Mouse (Mus musculus): ENCODE measurements around the gene Slbp.

Gene Slbp

DNA sequence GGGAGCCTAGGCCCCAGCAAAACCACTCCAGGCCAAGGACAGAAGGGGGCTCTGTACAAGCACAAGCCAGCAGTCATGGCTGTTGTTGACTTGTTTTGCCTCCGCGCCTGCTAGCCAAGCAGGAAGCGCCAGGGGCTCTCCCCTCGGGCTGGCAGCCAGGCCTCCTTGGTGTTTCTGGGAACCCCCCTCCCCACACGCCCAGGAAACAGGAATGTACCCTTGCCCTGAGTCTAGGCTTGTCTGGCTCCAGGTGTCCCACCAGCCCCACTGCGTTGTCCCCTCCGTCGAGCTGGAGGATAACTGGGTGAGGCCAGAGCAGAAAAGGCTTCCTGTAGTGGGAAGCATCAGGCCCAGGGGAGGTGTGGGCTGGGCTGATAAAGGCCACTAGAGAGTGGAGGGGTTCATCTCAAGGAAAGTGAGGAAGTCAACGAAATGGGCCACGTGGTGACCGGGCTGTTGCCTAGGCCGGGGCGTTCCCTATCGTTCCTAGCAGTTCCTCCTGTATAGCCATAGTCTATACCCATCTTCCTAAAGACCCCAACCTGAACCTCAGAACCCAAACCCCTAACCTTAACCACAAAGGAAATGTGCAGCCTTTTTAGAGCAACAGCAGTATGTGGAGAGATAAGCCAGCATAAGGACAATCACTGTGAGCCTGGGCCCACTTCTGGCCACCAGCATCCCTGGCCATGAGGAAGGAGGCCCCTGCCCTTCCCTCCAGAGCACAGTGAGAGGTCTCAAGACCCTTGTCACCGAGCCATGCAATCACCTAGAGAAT lies 29.4 kb upstream of the Slbp start:
- DNase-seq (ENCODE audit: low read depth, low spot score), result peak; percentile 48

GRCm38 (mm10) chr5:33681044-33681443 lies 28.7 kb upstream of the Slbp start:
- DNase-seq (ENCODE audit: low read depth, low spot score), result peak; percentile 18

GRCm38 (mm10) chr5:33678244-33678643 lies 25.9 kb upstream of the Slbp start:
- DNase-seq (ENCODE audit: low read depth, low spot score), result no peak

DNA sequence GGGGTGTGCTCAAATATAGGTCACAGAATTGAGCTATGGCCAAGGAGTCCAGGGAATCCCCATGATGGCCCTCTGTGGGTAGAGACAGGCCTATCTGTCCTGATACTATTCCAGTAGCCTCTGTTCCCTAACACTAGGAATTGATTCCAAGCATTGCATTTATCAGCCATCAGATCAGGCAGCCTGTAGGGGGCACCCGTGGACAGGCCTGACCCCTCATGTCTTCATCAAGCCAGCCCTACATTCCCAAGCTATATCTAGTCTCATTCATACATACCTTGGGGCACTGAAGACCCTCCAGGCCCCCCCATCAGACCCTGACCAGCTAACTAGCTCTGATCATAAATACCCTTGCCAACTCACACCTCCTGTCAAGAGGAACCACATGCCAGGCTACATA lies 23.6 kb upstream of the Slbp start:
- DNase-seq (ENCODE audit: low read depth, low spot score), result peak; percentile 54

DNA sequence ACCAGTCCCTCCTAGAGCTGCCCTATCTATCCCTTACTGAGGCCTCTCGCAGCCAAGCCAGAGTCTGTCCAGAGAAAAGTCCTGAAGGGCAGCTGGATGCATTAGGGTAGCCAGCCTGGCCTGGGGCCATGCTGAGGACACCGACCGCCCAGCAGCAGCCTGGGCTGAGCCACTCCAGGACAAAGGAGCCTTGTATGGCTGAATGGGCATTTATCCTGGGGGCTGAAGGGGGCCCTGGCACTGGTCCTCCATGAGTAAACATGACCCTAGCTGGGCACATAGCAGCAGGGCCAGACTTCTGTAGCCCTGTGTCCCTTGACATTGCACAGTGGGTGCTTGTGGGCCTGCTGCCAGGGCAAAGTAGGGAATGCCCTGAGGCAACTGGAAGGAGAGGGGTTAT lies 22.1 kb upstream of the Slbp start:
- no peak for DNase-seq (ENCODE audit: low read depth, low spot score)

DNA sequence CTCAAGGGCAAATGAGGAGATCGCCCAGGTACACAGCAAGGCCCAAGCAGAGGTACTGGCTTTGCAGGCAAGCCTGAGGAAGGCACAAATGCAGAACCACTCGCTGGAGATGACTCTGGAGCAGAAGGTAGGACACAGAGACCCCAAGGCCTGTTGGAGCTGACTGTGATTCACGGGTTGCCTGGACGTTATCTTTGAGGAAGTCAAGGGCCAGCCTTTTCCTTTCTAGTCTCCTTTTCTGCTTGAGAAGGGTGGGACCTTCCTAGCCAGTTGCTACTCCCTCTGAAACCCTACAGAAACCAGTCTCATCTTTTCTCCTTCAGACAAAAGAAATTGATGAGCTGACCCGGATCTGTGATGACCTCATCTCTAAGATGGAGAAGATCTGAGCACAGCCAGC lies 19.3 kb upstream of the Slbp start:
- DNase-seq (ENCODE audit: low read depth, low spot score), result no peak

GRCm38 (mm10) chr5:33668223-33668622 lies 15.8 kb upstream of the Slbp start:
- peak; percentile 75 for DNase-seq (ENCODE audit: low read depth, low spot score)

DNA sequence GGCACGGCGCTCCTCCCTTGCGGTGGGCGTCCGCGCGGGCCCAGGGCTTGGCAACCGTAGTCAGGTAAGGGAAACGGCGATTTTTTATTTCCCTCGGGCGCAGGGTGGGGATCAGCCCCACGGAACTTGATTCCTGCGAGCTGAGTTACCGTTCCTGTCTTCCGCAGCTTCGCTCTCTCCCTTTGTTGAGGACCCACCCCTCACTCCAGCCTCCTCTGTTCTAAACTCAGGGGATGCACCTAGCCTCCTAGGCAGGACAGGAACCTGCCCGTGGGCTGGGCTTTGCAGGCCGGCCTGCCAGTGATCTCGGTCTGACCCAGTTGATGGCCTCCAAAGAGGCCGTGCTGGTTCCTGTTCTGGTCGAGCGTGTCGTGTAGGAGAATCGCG lies 6.3 kb upstream of the Slbp start:
- no peak for DNase-seq (ENCODE audit: low read depth, low spot score)

DNA sequence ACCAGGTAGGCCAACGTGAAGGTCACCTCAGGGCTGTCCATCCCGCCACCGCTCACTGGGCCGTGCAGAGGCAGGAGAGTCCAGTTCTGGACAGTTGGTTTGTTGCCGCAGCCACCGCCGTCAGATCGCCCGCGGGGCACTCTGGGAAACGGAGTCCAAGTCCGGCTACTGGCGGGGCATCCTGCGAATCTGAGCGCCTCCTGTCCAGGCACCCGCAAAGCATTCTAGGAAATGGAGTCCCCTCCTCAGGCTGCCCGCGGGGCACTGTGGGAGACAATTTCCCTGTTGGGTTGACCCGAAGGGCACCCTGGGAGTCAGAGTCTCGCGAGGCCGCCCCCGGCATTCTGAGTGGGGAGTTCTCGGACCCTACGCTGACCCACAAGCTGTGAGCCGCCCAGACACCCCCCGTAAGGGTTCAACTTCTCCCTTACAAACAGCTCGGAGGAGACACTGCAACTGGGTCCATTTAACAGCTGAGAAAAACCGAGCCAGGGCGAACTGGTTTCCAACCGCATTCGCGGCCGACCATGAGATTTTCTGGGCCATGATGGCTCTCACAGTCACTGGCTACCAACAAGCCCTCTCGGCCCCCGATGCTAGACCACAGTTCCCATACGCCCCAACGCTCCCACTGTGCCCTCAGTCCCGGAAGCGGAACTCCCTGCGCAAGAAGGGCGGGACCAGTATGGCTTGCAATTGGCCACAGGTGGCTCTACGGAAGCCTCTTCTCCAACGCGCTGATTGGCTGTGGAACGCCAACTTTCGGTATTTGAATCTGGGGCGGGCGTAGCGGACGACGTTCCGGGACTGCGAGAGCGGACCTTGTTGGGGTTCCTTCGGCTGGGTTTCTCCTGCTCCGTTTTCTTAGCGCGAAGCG lies 5.7 kb upstream of the Slbp start, which contains the start of the genes Tacc3 and Tmem129:
TSS of gene Tacc3 (plus strand) at position 342 of the 877 bp plus-strand sequence.
TSS of gene Tmem129 (minus strand) at position 630 of the 877 bp plus-strand sequence.
- DNase-seq (ENCODE audit: low read depth, low spot score), result peak; percentile 98

DNA sequence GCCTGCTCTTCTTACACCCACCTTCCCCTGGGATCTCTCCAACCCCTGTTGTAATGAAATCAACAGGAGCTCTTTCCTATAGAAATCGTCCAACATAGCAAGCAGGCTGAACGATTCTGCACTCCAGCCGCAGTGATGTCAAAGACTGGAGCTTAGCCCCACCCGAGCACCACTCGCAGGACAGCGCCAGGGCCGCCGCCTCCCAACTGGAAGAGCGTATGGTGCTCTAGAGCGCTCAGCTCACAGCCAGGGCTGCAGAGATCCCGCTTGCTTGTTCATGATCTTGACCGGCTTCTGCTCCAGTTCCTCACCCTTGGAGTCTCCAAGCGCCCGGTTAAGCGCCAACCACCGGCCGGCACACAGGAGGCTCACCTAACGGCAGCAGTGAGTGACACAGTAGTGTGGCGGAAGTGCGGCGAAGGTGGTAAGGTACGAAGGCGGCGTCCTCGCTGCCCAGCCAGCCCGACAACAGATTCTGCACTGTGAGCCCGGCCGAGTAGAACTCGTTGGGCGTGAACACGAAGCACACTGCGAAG lies 4.9 kb upstream of the Slbp start:
- peak; percentile 84 for DNase-seq (ENCODE audit: low read depth, low spot score)

GRCm38 (mm10) chr5:33656739-33657138 lies 4.4 kb upstream of the Slbp start:
- DNase-seq (ENCODE audit: low read depth, low spot score), result no peak

GRCm38 (mm10) chr5:33655251-33655840 lies 3.0 kb upstream of the Slbp start:
- DNase-seq (ENCODE audit: low read depth, low spot score), result no peak

GRCm38 (mm10) chr5:33654424-33654823 lies 2.0 kb upstream of the Slbp start:
- no peak for DNase-seq (ENCODE audit: low read depth, low spot score)

GRCm38 (mm10) chr5:33652783-33653173 lies 404 bp upstream of the Slbp start:
- no peak for DNase-seq (ENCODE audit: low read depth, low spot score)

DNA sequence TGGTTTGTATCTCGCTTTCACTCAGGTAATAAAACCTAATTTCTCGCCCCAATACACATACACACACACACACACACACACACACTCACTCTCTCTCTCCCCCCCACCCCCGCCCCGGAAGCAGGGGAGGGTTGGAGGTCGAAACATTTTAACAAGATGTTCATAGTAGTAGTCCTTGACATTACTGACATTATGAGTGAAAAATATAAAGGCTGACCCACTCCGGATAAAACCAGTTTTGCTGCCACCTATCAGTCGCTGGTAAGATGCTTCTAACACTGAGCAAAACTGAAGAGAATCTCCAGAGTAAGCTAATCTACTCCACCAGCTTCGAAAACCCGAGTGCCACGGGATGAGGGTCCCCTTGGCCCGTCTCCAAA lies 843 bp downstream of the Slbp start:
- DNase-seq (ENCODE audit: low read depth, low spot score), result peak; percentile 59

DNA sequence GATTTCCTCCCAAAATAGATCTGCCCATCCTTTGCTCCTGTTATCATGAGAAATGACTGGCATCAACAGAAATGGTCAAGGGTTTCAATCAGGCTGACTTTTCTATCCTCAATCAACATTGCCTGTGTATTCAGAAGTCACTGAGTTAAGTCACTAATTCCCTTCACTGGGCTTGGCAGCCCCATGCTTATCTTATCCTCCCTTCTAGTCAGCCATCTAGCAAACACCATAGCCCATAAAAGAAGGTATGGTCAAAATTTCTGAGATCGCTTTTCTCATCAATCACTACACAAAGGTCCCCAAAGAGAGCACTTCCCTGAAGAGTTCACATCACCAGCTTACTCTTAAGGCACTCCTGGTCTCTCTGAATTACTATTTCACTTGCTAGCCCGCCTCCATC lies 1.4 kb downstream of the Slbp start:
- DNase-seq (ENCODE audit: low read depth, low spot score), result no peak

DNA sequence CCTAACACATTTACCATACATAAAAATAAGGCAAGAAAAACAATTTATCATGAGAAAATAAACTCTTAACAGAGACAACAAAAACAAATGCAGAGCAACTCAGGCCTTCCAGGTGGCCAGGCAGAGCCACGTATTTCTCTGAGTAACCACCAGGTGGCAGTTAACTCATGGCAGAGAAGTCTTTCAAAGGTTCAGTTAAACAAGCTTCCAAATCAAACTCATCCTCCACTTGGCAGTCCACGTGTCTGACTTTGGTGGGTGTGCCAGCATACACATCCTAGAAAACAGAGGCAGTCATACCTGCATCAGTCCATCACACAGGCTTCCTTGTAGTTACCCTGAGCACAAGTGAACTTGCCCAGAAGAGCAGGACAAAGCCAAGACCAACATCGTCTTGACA lies 11.7 kb downstream of the Slbp start:
- DNase-seq (ENCODE audit: low read depth, low spot score), result peak; percentile 74

- DNase-seq (ENCODE audit: low read depth, low spot score), result no peak
Measured at GRCm38 (mm10) chr5:33638826-33639225, 13.5 kb downstream of the Slbp start.

GRCm38 (mm10) chr5:33637606-33638350 lies 14.6 kb downstream of the Slbp start:
- DNase-seq (ENCODE audit: low read depth, low spot score), result no peak

GRCm38 (mm10) chr5:33635361-33635760 lies 17.0 kb downstream of the Slbp start:
- DNase-seq (ENCODE audit: low read depth, low spot score), result no peak

- DNase-seq (ENCODE audit: low read depth, low spot score), result no peak
Measured at GRCm38 (mm10) chr5:33632526-33632925, 19.8 kb downstream of the Slbp start.
